Mouse (Mus musculus): Measurements from ENCODE around the gene Tnip2. TPM values are rescaled to one million over a fixed set of nuclear protein-coding genes. Genes with fewer than 3 reads are reported as not detected.

The Tnip2 gene
- total RNA-seq (2023), result 15.0 and 18.3 TPM in 2 replicates

DNA sequence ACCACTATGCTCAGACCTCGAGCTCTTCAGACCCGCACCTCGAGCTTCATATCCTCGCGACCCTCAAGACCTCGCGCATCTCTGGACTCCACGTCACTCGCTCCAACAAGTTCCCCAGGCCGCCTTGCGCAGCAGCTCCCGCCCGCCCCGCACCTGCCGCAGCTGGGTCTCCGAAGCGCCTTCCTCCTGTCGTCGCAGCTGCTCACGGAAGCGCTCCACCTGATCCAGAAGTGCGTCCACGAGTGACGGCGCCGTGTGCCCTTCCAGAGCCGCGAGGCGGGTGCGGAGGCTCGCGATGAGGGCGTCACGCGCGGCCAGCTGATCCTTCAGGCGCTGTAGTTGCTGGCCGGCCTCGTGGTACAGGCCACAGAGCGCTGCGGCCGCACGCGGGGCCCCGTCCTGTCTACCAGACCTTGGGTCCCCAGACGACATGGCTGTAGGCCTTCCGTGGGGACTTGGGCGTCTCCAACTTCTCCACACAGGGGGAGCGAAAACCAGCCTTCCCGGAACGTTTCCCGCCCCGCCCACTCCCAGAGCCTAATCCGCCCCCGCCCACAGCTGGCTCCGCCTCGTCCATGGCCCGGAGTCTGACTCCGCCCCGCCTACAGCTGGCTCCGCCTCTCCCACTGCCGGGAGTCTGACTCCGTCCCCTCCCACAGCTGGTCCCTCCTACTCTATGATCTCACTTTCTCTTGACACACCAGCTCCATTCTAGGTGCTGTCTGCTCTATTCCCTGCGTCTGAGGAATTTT, at the start of gene Tnip2:
Tnip2 (minus strand) TSS at position 526 of the 752 bp plus-strand sequence.

DNA sequence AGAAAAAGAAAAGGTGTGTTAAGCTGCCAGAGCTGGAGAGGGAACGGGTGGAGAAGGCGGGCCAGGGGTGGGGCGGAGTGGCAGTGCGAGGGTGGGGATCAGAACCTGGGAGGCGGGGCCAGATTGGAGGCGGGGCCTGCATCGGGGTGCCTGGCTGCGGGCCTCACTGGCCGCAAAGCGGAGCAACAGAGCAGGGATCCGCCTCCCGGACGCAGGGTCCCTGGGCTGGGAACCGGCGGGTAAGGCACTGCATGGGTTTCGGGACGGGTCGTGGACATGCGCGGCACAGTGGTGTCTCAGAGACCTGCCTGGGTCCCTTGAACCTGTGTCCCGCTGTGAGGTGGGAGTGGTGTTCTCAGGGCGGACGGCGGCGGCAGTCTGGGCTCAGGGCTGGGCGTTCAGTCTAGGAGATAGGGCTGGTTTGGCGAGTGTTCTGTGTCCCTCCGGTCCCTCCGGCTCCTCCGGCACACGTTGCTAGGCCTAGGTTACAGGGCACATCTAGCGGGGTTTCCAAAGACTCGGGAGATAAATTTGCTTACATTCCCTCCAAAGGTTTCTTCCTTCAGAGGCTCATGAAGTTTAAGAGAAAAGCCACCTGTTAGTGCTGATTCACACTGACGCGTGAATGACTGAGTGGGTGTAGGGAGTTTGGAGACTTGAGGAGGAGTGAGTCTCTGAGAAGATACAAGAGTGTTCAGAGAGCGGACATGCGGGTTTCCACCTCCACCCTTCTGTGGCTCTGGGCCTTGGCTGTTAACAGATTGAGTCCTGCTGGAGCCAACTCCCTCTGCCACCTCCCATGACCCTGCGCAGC, 12.1 kb upstream of the Tnip2 start, which contains the start of gene Sh3bp2:
Sh3bp2 (plus strand) TSS at position 176 of the 814 bp plus-strand sequence.

Other genes starting within 250 kb of the Tnip2 start
- 1.5 and 3.0 TPM in 2 replicates for gene Zfyve28, start 225.5 kb downstream of the Tnip2 start, total RNA-seq (2023)
- gene Cfap99, start 225.4 kb downstream of the Tnip2 start, total RNA-seq (2023), result not detected in 2 replicates
- gene Rnf4, start 177.7 kb downstream of the Tnip2 start, total RNA-seq (2023), result 150 and 201 TPM in 2 replicates
- gene Fam193a, start 144.1 kb downstream of the Tnip2 start, total RNA-seq (2023), result 43.1 and 44.6 TPM in 2 replicates
- gene Sh3bp2, start 11.8 kb upstream of the Tnip2 start, total RNA-seq (2023), result 82.3 and 93.5 TPM in 2 replicates
- 187 and 193 TPM in 2 replicates for gene Add1, start 59.7 kb upstream of the Tnip2 start, total RNA-seq (2023)
- gene Mfsd10, start 123.2 kb upstream of the Tnip2 start, total RNA-seq (2023), result 44.8 and 66.3 TPM in 2 replicates
- gene Nop14, start 146.2 kb upstream of the Tnip2 start, total RNA-seq (2023), result 4.2 and 5.1 TPM in 2 replicates
- gene Grk4, start 146.4 kb upstream of the Tnip2 start, total RNA-seq (2023), result 2.7 TPM in 2 replicates
- gene Htt, start 247.7 kb upstream of the Tnip2 start, total RNA-seq (2023), result 20.4 and 31.1 TPM in 2 replicates

Measured in neutrophil, adult 65 days (primary cell).